Mouse (Mus musculus) forebrain, embryonic 13.5 days (tissue): ENCODE measurements around the gene CN725425. TPM values are rescaled to one million over a fixed set of nuclear protein-coding genes. Genes with fewer than 3 reads are reported as not detected.

ENCODE experiments used
- ATAC-seq: fragments of 200-750 bp; cut with Nextera tagmentation; 2 replicates; pipeline ENCODE4 v1.8.0; 2017
- H3K27ac ChIP-seq: fragments of 300-500 bp; sonication (generic); 2 replicates; pipeline ENCODE4 v1.5.1; 2015; ENCODE audit warnings: inconsistent platforms, mild to moderate bottlenecking, moderate library complexity
- H3K27me3 ChIP-seq: fragments of 300-500 bp; sonication (generic); 2 replicates; pipeline ENCODE4 v1.6.1; 2015; ENCODE audit warnings: mild to moderate bottlenecking, inconsistent platforms
- H3K36me3 ChIP-seq: fragments of 300-500 bp; sonication (generic); 2 replicates; pipeline ENCODE4 v1.6.1; 2015; ENCODE audit warnings: mild to moderate bottlenecking, inconsistent platforms; ENCODE audit not compliant: poor library complexity, severe bottlenecking
- H3K4me1 ChIP-seq: fragments of 300-500 bp; sonication (generic); 2 replicates; pipeline ENCODE4 v1.6.1; 2015; ENCODE audit warnings: inconsistent platforms
- H3K4me2 ChIP-seq: fragments of 300-500 bp; sonication (generic); 2 replicates; pipeline ENCODE4 v1.6.1; 2015; ENCODE audit warnings: inconsistent platforms, mild to moderate bottlenecking, moderate library complexity
- H3K4me3 ChIP-seq: fragments of 300-500 bp; sonication (generic); 2 replicates; pipeline ENCODE4 v1.5.1; 2015; ENCODE audit warnings: mild to moderate bottlenecking, inconsistent platforms
- H3K9ac ChIP-seq: fragments of 300-500 bp; sonication (generic); 2 replicates; pipeline ENCODE4 v1.6.1; 2015; ENCODE audit warnings: mild to moderate bottlenecking, inconsistent platforms
- H3K9me3 ChIP-seq: fragments of 300-500 bp; sonication (generic); replicated peaks from 2 replicates; pipeline ENCODE4 v1.6.1; 2016; ENCODE audit warnings: inconsistent platforms
- WGBS: fragments of 180-500 bp; shearing (Covaris S2); methylation state at CpG from one replicate; pipeline ENCODE4 v1.1.7; 2015; 5-methylcytosine and 5-hydroxymethylcytosine counted together
- polyA plus RNA-seq: library from polyadenylated mRNA; unstranded; fragments of >200 nt; fragmentation: Nextera tagmentation; extraction: Ambion mirVana; gene quantifications from 2 replicates; pipeline ENCODE4 v1.2.1, GENCODE M21; 2015

The CN725425 gene
- polyA plus RNA-seq, 1 experiment from 2014 or later, result not detected

- ATAC-seq, result no peak
- H3K36me3 ChIP-seq, result 0 out of 2 replicates have a peak, but pooled peaks cover 6% of the 10 kb centered on the region
- no peak overlapping the region for H3K4me2 ChIP-seq
- H3K4me1 ChIP-seq, result no peaks in the 10 kb centered on the region
- 91% methylated on average over 7 of the region's 7 CpGs for WGBS
- no peaks in the 10 kb centered on the region for H3K27me3 ChIP-seq
- H3K27ac ChIP-seq, result no peak overlapping the region
- peaks cover 8% of the 10 kb centered on the region for H3K9me3 ChIP-seq
- no peak overlapping the region for H3K4me3 ChIP-seq
- no peak overlapping the region for H3K9ac ChIP-seq
These were observed 83.5 kb downstream of the CN725425 start for GRCm38 (mm10) chr15:91282822-91283221.

- Histone ChIP-seq H3K36me3 (0 out of 2 replicates have a peak, but pooled peaks cover 6% of the 10 kb centered on the region), H3K4me1 (no peaks in the 10 kb centered on the region), H3K27ac (no peak overlapping the region), H3K4me2 (no peak overlapping the region), H3K27me3 (no peaks in the 10 kb centered on the region), H3K9me3 (peaks cover 10% of the 10 kb centered on the region), H3K4me3 (no peak overlapping the region), H3K9ac (no peak overlapping the region)
- ATAC-seq, result no peak
- WGBS, result 98% methylated on average over 3 of the region's 3 CpGs
These were observed 84.1 kb downstream of the CN725425 start for GRCm38 (mm10) chr15:91283418-91283817.

GRCm38 (mm10) chr15:91299319-91299835, 100.1 kb downstream of the CN725425 start:
- peaks cover 11% of the 10 kb centered on the region for H3K4me1 ChIP-seq
- H3K27me3 ChIP-seq, result no peaks in the 10 kb centered on the region
- no peaks in the 10 kb centered on the region for H3K36me3 ChIP-seq
- no peak overlapping the region for H3K4me2 ChIP-seq
- H3K27ac ChIP-seq, result no peak overlapping the region
- no peak for ATAC-seq
- no peak overlapping the region for H3K9ac ChIP-seq
- no peak overlapping the region for H3K4me3 ChIP-seq
- WGBS, result 80% methylated on average over 11 of the region's 11 CpGs
- H3K9me3 ChIP-seq, result no peaks in the 10 kb centered on the region

GRCm38 (mm10) chr15:91301366-91301765, 102.1 kb downstream of the CN725425 start:
- 6% methylated on average over 3 of the region's 3 CpGs for WGBS
- no peak overlapping the region for H3K27ac ChIP-seq
- no peaks in the 10 kb centered on the region for H3K27me3 ChIP-seq
- H3K9ac ChIP-seq, result no peak overlapping the region
- H3K36me3 ChIP-seq, result no peaks in the 10 kb centered on the region
- H3K4me3 ChIP-seq, result no peak overlapping the region
- H3K4me1 ChIP-seq, result no peaks in the 10 kb centered on the region
- peak; percentile 74 for ATAC-seq
- no peak overlapping the region for H3K4me2 ChIP-seq
- H3K9me3 ChIP-seq, result no peaks in the 10 kb centered on the region

- peak; percentile 75 for ATAC-seq
- H3K4me1 ChIP-seq, result no peaks in the 10 kb centered on the region
- 42% methylated on average over 7 of the region's 7 CpGs for WGBS
- H3K4me2 ChIP-seq, result no peak overlapping the region
- H3K27me3 ChIP-seq, result no peaks in the 10 kb centered on the region
- H3K36me3 ChIP-seq, result no peaks in the 10 kb centered on the region
- no peak overlapping the region for H3K9ac ChIP-seq
- no peak overlapping the region for H3K27ac ChIP-seq
- no peaks in the 10 kb centered on the region for H3K9me3 ChIP-seq
- H3K4me3 ChIP-seq, result no peak overlapping the region
These were observed 105.1 kb downstream of the CN725425 start for GRCm38 (mm10) chr15:91304296-91304852.

Other genes starting within 250 kb of the CN725425 start
- 54.9 and 56.4 TPM in 2 replicates for gene Kif21a, start 149.5 kb upstream of the CN725425 start, polyA plus RNA-seq
- 28.2 and 30.8 TPM in 2 replicates for gene Abcd2, start 7.7 kb upstream of the CN725425 start, polyA plus RNA-seq